ENCODE assay signal across 8 mouse cellular contexts in the genomic region with DNA sequence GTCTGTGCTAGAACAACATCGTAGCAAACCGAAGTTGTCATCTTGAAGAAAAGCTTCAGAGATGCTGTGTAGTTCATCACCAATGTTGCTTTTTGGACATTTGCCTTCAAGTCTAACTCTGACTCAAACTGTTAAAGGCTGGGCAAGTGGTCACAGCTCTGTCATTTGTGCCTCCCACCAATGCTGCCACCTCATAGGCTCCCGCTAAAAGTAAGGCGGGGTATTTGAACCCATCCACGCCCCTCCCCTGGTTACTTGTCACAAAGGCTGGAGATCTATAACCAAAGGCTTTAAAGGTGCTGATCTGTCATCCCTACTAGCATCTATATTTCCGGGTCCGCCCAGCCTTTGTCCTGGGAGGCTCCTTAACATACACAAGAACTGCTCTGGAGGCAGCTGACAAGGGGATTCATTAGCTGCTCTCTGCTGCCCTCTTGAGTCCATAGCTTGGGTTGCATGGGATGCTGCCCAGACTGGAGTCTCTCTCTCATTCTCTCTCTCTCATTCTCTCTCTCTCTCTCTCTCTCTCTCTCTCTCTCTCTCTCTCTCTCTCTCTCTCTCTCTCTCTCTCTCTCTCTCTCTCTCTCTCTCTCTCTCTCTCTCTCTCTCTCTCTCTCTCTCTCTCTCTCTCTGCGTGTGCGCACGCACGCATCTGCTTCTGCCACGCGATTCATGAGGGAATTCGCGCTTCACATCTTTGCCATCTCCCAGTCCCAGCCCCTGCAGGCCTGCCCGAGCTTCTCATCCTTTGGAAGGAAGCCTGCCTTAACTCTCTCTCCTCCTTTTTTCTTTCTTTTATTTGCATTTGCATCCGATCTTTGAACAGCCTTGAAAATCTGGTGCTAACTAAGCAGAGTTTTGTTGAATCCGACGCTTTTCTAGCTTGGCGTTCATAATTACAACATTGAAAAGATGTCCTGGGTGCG. TPM values are rescaled to one million over a fixed set of nuclear protein-coding genes. Genes with fewer than 3 reads are reported as not detected.
DNase-seq lines count a peak whose midpoint lies in the region; ATAC-seq lines count a peak whose summit lies in the region.

No protein-coding gene starts in this region.

- H3K9ac ChIP-seq in hindbrain, embryonic 15.5 days = no peak overlapping the region

- no peaks in the 10 kb centered on the region; the same call in 1 of the 2 replicates for H3K4me1 ChIP-seq in hindbrain, embryonic 15.5 days (replicated peaks)

- ATAC-seq in hindbrain, embryonic 15.5 days (ENCODE audit: low FRiP score, low read depth) = peak; percentile 80
- peak; percentile 92 for ATAC-seq in megakaryocyte, adult 5-6 weeks (ENCODE audit: poor library complexity, severe bottlenecking)

- DNase-seq in R1 (ENCODE audit: low read depth, low spot score) = peak; percentile 93
- DNase-seq in cerebellum, postnatal 10 days = peak; percentile 89 to 92
- DNase-seq in frontal cortex, postnatal 14 days (ENCODE audit: low spot score in 2 of 2) = peak; percentile 46 to 72
- peak; percentile 66 to 75 for DNase-seq in layer of hippocampus, postnatal 36 days
- peak; percentile 84 to 90 for DNase-seq in right cerebral cortex, adult 2 months (ENCODE audit: low spot score in 2 of 2)
- peak; percentile 65 to 74 for DNase-seq in urinary bladder, postnatal 36 days (ENCODE audit: low spot score in 2 of 2)

- peak overlapping the region; percentile 52 for H3K4me2 ChIP-seq in hindbrain, embryonic 15.5 days

- 45% methylated on average over 21 of the region's 21 CpGs for WGBS in hindbrain, embryonic 15.5 days

- H3K27me3 ChIP-seq in hindbrain, embryonic 15.5 days = no peaks in the 10 kb centered on the region

- H3K36me3 ChIP-seq in hindbrain, embryonic 15.5 days = no peaks in the 10 kb centered on the region

- H3K27ac ChIP-seq in hindbrain, embryonic 15.5 days (replicated peaks) = peak overlapping the region; percentile 60

- no peaks in the 10 kb centered on the region for H3K9me3 ChIP-seq in hindbrain, embryonic 15.5 days

- no peak overlapping the region for H3K4me3 ChIP-seq in hindbrain, embryonic 15.5 days

RNA-seq across cellular contexts. Expression of gene Btf3, which starts 17.7 kb away (rescaled TPM):
- 444 and 475 TPM in 2 replicates for polyA plus RNA-seq in hindbrain, embryonic 15.5 days (2015; fragmentation: Nextera tagmentation; extraction: Ambion mirVana)
- 100 to 1,000 TPM; 187 to 191 TPM for total RNA-seq in layer of hippocampus, postnatal 36 days (2021)
- total RNA-seq in megakaryocyte, adult 5-6 weeks (2015) = 843 and 873 TPM in 2 replicates
- 1,331 and 1,501 TPM in 2 replicates for total RNA-seq in megakaryocyte, adult 5-6 weeks (2017)

RNA-seq across cellular contexts. Expression of gene Gm21976, which starts 19.4 kb away (rescaled TPM):
- polyA plus RNA-seq in hindbrain, embryonic 15.5 days (2015; fragmentation: Nextera tagmentation; extraction: Ambion mirVana) = not detected in 2 replicates
- total RNA-seq in layer of hippocampus, postnatal 36 days (2021) = not detected
- total RNA-seq in megakaryocyte, adult 5-6 weeks (2015) = not detected in 2 replicates
- total RNA-seq in megakaryocyte, adult 5-6 weeks (2017) = not detected in 2 replicates

RNA-seq across cellular contexts. Expression of gene Ankra2, which starts 36.2 kb away (rescaled TPM):
- 68.4 and 69.2 TPM in 2 replicates for polyA plus RNA-seq in hindbrain, embryonic 15.5 days (2015; fragmentation: Nextera tagmentation; extraction: Ambion mirVana)
- 10 to 100 TPM; 48.0 to 51.0 TPM for total RNA-seq in layer of hippocampus, postnatal 36 days (2021)
- total RNA-seq in megakaryocyte, adult 5-6 weeks (2015) = 20.8 and 25.2 TPM in 2 replicates
- total RNA-seq in megakaryocyte, adult 5-6 weeks (2017) = 20.7 and 20.9 TPM in 2 replicates

RNA-seq across cellular contexts. Expression of gene Utp15, which starts 36.3 kb away (rescaled TPM):
- 28.6 and 29.8 TPM in 2 replicates for polyA plus RNA-seq in hindbrain, embryonic 15.5 days (2015; fragmentation: Nextera tagmentation; extraction: Ambion mirVana)
- total RNA-seq in layer of hippocampus, postnatal 36 days (2021) = 10 to 100 TPM; 20.6 to 20.7 TPM
- 10.9 and 12.1 TPM in 2 replicates for total RNA-seq in megakaryocyte, adult 5-6 weeks (2015)
- 18.8 and 20.5 TPM in 2 replicates for total RNA-seq in megakaryocyte, adult 5-6 weeks (2017)

RNA-seq across cellular contexts. Expression of gene Foxd1, which starts 54.9 kb away (rescaled TPM):
- 1.1 and 1.2 TPM in 2 replicates for polyA plus RNA-seq in hindbrain, embryonic 15.5 days (2015; fragmentation: Nextera tagmentation; extraction: Ambion mirVana)
- 1 to 10 TPM in 1 of 2 experiments, under 1 TPM in 1; 0.65 to 1.4 TPM for total RNA-seq in layer of hippocampus, postnatal 36 days (2021)
- not detected in 2 replicates for total RNA-seq in megakaryocyte, adult 5-6 weeks (2015)
- total RNA-seq in megakaryocyte, adult 5-6 weeks (2017) = not detected in 2 replicates

Comparison
In these comparisons a context has a peak if more than half of its experiments do, and no peak if none do; other contexts are left out.
1. RNA of gene Btf3, which starts 17.7 kb away (total RNA-seq): 843 to 1,501 TPM in megakaryocyte, adult 5-6 weeks; 187 to 191 TPM in layer of hippocampus, postnatal 36 days; every median in the first group is over 4 times any median in the second.
2. Peak in every context shown above with its lines, with median percentiles within 50 percentile points of each other: DNase-seq.